32 mouse cellular contexts compared by ENCODE assay signal in genomic region chr13:80614971-80615370, GRCm38 (mm10).
DNase-seq lines count a peak whose midpoint lies in the region; ATAC-seq lines count a peak whose summit lies in the region.
"Had no signal": no experiment of that assay in that cellular context is flagged by ENCODE, and none has a peak within 500 bp of the region (broad histone marks: within the 10 kb centered on the region; RNA-seq: fewer than 3 reads in every experiment).

No protein-coding gene starts in this region.

- no peaks in the 10 kb centered on the region for H3K36me3 ChIP-seq in forebrain, embryonic 11.5 days (ENCODE audit: control insufficient read depth, insufficient read depth, low read length)
- H3K36me3 ChIP-seq in forebrain, embryonic 10.5 days (replicated peaks): no peaks in the 10 kb centered on the region
- H3K36me3 ChIP-seq in midbrain, embryonic 12.5 days: no peaks in the 10 kb centered on the region
- H3K36me3 ChIP-seq in midbrain, embryonic 16.5 days (ENCODE audit: control insufficient read depth, insufficient read depth, low read length): no peaks in the 10 kb centered on the region
- H3K36me3 ChIP-seq in forebrain, embryonic 16.5 days (ENCODE audit: control insufficient read depth, insufficient read depth): no peaks in the 10 kb centered on the region
- no peaks in the 10 kb centered on the region for H3K36me3 ChIP-seq in kidney, embryonic 16.5 days (ENCODE audit: insufficient read depth, low read length)
- H3K36me3 ChIP-seq: heart, embryonic 13.5 days; kidney, embryonic 15.5 days; liver, embryonic 12.5 days; neural tube, embryonic 15.5 days had no signal

- no peak overlapping the region for H3K4me3 ChIP-seq in forebrain, embryonic 11.5 days (ENCODE audit: low read depth, low read length)
- H3K4me3 ChIP-seq in forebrain, embryonic 10.5 days: no peak overlapping the region
- no peak overlapping the region for H3K4me3 ChIP-seq in midbrain, embryonic 12.5 days
- H3K4me3 ChIP-seq in midbrain, embryonic 16.5 days (ENCODE audit: low read depth, low read length): no peak overlapping the region
- no peak overlapping the region for H3K4me3 ChIP-seq in forebrain, embryonic 16.5 days (replicated peaks; ENCODE audit: low read length)
- H3K4me3 ChIP-seq in kidney, embryonic 16.5 days (ENCODE audit: low read length): no peak overlapping the region
- H3K4me3 ChIP-seq: gastrocnemius, adult 2 months; heart, adult 2 months; heart, embryonic 13.5 days; kidney, embryonic 15.5 days; layer of hippocampus, adult 2 months; liver, embryonic 12.5 days; neural tube, embryonic 15.5 days had no signal

- ATAC-seq in forebrain, embryonic 11.5 days (replicated peaks; ENCODE audit: low FRiP score): peak; percentile 47; the same call in 1 of the 2 replicates
- ATAC-seq in midbrain, embryonic 12.5 days (ENCODE audit: low FRiP score, low read depth): 0 out of 2 replicates have a peak, but pooled peaks have one; percentile 48
- ATAC-seq in midbrain, embryonic 16.5 days: no peak
- peak; percentile 72 for ATAC-seq in forebrain, embryonic 16.5 days
- no peak for ATAC-seq in kidney, embryonic 16.5 days (ENCODE audit: low FRiP score, low TSS enrichment)
- ATAC-seq: activated CD4-positive, CD25-positive, alpha-beta regulatory T cell, adult 4 months; inflammation-experienced regulatory T-cells, adult 6 months; liver, embryonic 12.5 days; liver, postnatal 0 days had no signal

- H3K9me3 ChIP-seq in forebrain, embryonic 11.5 days (ENCODE audit: control insufficient read depth, low read length): no peaks in the 10 kb centered on the region
- no peaks in the 10 kb centered on the region for H3K9me3 ChIP-seq in forebrain, embryonic 10.5 days
- no peaks in the 10 kb centered on the region for H3K9me3 ChIP-seq in midbrain, embryonic 12.5 days
- H3K9me3 ChIP-seq in midbrain, embryonic 16.5 days (replicated peaks; ENCODE audit: control insufficient read depth, low read length, poor library complexity, severe bottlenecking): no peaks in the 10 kb centered on the region
- H3K9me3 ChIP-seq in forebrain, embryonic 16.5 days (ENCODE audit: control insufficient read depth, low read length): no peaks in the 10 kb centered on the region
- no peaks in the 10 kb centered on the region for H3K9me3 ChIP-seq in kidney, embryonic 16.5 days (ENCODE audit: low read length)
- H3K9me3 ChIP-seq: heart, embryonic 13.5 days; kidney, embryonic 15.5 days; liver, embryonic 12.5 days; neural tube, embryonic 15.5 days had no signal

- DNase-seq in forebrain, embryonic 11.5 days (ENCODE audit: low spot score): no peak
- no peak for DNase-seq in forebrain, embryonic 10.5 days (ENCODE audit: extremely low spot score, low spot score)
- no peak for DNase-seq in c-Kit-positive CD71-positive TER-119-positive erythroid progenitor cells, embryonic 14.5 days (ENCODE audit: low spot score)
- DNase-seq: adrenal gland, adult 2 months; adrenal gland, postnatal 36 days; cerebellum, adult 11 months; cerebellum, adult 9-10 months; cerebellum, postnatal 36 days; gastrocnemius, adult 2 months; gastrocnemius, postnatal 36 days; heart, adult 2 months; heart, postnatal 10 days; kidney, adult 18-20 months; kidney, postnatal 36 days; left cerebral cortex, postnatal 4 days; liver, postnatal 0 days; lung, postnatal 36 days; right cerebral cortex, adult 18-20 months; spleen, adult 18-20 months; thymus, postnatal 14 days had no signal

- no peak overlapping the region for H3K9ac ChIP-seq in forebrain, embryonic 11.5 days (ENCODE audit: low read length)
- no peak overlapping the region for H3K9ac ChIP-seq in midbrain, embryonic 12.5 days (replicated peaks)
- H3K9ac ChIP-seq in midbrain, embryonic 16.5 days (ENCODE audit: low read depth, low read length): no peak overlapping the region
- no peak overlapping the region for H3K9ac ChIP-seq in forebrain, embryonic 16.5 days (replicated peaks; ENCODE audit: low read depth, low read length)
- no peak overlapping the region for H3K9ac ChIP-seq in kidney, embryonic 16.5 days (replicated peaks; ENCODE audit: low read length)
- H3K9ac ChIP-seq: heart, embryonic 13.5 days; kidney, embryonic 15.5 days; liver, embryonic 12.5 days; liver, postnatal 0 days; neural tube, embryonic 15.5 days had no signal

- H3K4me2 ChIP-seq in forebrain, embryonic 11.5 days (ENCODE audit: low read depth, low read length, severe bottlenecking): no peak overlapping the region
- no peak overlapping the region for H3K4me2 ChIP-seq in midbrain, embryonic 12.5 days (replicated peaks)
- no peak overlapping the region for H3K4me2 ChIP-seq in midbrain, embryonic 16.5 days (ENCODE audit: low read length)
- H3K4me2 ChIP-seq in forebrain, embryonic 16.5 days (ENCODE audit: low read length): no peak overlapping the region
- no peak overlapping the region for H3K4me2 ChIP-seq in kidney, embryonic 16.5 days (replicated peaks; ENCODE audit: low read depth, low read length)
- H3K4me2 ChIP-seq: heart, embryonic 13.5 days; kidney, embryonic 15.5 days; liver, embryonic 12.5 days; neural tube, embryonic 15.5 days had no signal

- H3K27ac ChIP-seq in forebrain, embryonic 11.5 days (ENCODE audit: low read depth, low read length): no peak overlapping the region
- no peak overlapping the region for H3K27ac ChIP-seq in forebrain, embryonic 10.5 days
- no peak overlapping the region for H3K27ac ChIP-seq in midbrain, embryonic 12.5 days (replicated peaks)
- no peak overlapping the region for H3K27ac ChIP-seq in midbrain, embryonic 16.5 days (ENCODE audit: low read length)
- H3K27ac ChIP-seq in forebrain, embryonic 16.5 days (ENCODE audit: low read length): no peak overlapping the region
- no peak overlapping the region for H3K27ac ChIP-seq in kidney, embryonic 16.5 days (ENCODE audit: low read length)
- H3K27ac ChIP-seq: gastrocnemius, adult 2 months; heart, adult 2 months; heart, embryonic 13.5 days; kidney, embryonic 15.5 days; layer of hippocampus, adult 2 months; liver, embryonic 12.5 days; neural tube, embryonic 15.5 days had no signal

- 62% methylated on average over 5 of the region's 5 CpGs for WGBS in forebrain, embryonic 11.5 days
- 71% methylated on average over 5 of the region's 5 CpGs for WGBS in forebrain, embryonic 10.5 days
- WGBS in midbrain, embryonic 12.5 days: 55% methylated on average over 5 of the region's 5 CpGs
- WGBS in midbrain, embryonic 16.5 days: 38% methylated on average over 5 of the region's 5 CpGs
- 32% methylated on average over 5 of the region's 5 CpGs for WGBS in forebrain, embryonic 16.5 days
- 65% methylated on average over 5 of the region's 5 CpGs for WGBS in kidney, embryonic 16.5 days

- no peaks in the 10 kb centered on the region; the same call in 1 of the 2 replicates for H3K4me1 ChIP-seq in forebrain, embryonic 11.5 days (replicated peaks; ENCODE audit: control insufficient read depth, insufficient read depth, low read length)
- peaks cover 11% of the 10 kb centered on the region for H3K4me1 ChIP-seq in forebrain, embryonic 10.5 days
- peaks cover 9% of the 10 kb centered on the region; the same call in 1 of the 2 replicates for H3K4me1 ChIP-seq in midbrain, embryonic 12.5 days
- H3K4me1 ChIP-seq in midbrain, embryonic 16.5 days (ENCODE audit: control insufficient read depth, insufficient read depth, low read length): no peaks in the 10 kb centered on the region; the same call in 1 of the 2 replicates
- 0 out of 2 replicates have a peak, but pooled peaks cover 5% of the 10 kb centered on the region for H3K4me1 ChIP-seq in forebrain, embryonic 16.5 days (replicated peaks; ENCODE audit: control insufficient read depth, insufficient read depth, low read length)
- H3K4me1 ChIP-seq in kidney, embryonic 16.5 days (ENCODE audit: insufficient read depth, low read length): no peaks in the 10 kb centered on the region
- H3K4me1 ChIP-seq: heart, embryonic 13.5 days; kidney, embryonic 15.5 days; liver, embryonic 12.5 days; neural tube, embryonic 15.5 days had no signal

- H3K27me3 ChIP-seq in forebrain, embryonic 11.5 days (ENCODE audit: control insufficient read depth, insufficient read depth, low read length): no peaks in the 10 kb centered on the region
- H3K27me3 ChIP-seq in forebrain, embryonic 10.5 days (ENCODE audit: poor library complexity, severe bottlenecking): no peaks in the 10 kb centered on the region
- peaks cover 2% of the 10 kb centered on the region; the same call in 1 of the 2 replicates for H3K27me3 ChIP-seq in midbrain, embryonic 12.5 days
- no peaks in the 10 kb centered on the region for H3K27me3 ChIP-seq in midbrain, embryonic 16.5 days (ENCODE audit: control insufficient read depth, insufficient read depth, low read depth, low read length)
- no peaks in the 10 kb centered on the region for H3K27me3 ChIP-seq in forebrain, embryonic 16.5 days (replicated peaks; ENCODE audit: control insufficient read depth, insufficient read depth, low read length)
- no peaks in the 10 kb centered on the region for H3K27me3 ChIP-seq in kidney, embryonic 16.5 days (ENCODE audit: insufficient read depth, low read length)
- H3K27me3 ChIP-seq: CH12.LX; heart, embryonic 13.5 days; kidney, embryonic 15.5 days; liver, embryonic 12.5 days; neural tube, embryonic 15.5 days had no signal

Comparison
In these comparisons a context has a peak if more than half of its experiments do, and no peak if none do; other contexts are left out.
1. ATAC-seq: peak in forebrain, embryonic 11.5 days (single experiment), midbrain, embryonic 12.5 days (single experiment) and forebrain, embryonic 16.5 days (single experiment); none in midbrain, embryonic 16.5 days (single experiment) and kidney, embryonic 16.5 days (single experiment).